Mouse (Mus musculus): ENCODE results near the gene Pgm1.

Pgm1 gene

GRCm38 (mm10) chr4:99929149-99929612 lies at the start of gene Pgm1:
Gene Pgm1 (plus strand): TSS chr4:99929414.
- DNase-seq: peak; percentile 86 to 91

DNA sequence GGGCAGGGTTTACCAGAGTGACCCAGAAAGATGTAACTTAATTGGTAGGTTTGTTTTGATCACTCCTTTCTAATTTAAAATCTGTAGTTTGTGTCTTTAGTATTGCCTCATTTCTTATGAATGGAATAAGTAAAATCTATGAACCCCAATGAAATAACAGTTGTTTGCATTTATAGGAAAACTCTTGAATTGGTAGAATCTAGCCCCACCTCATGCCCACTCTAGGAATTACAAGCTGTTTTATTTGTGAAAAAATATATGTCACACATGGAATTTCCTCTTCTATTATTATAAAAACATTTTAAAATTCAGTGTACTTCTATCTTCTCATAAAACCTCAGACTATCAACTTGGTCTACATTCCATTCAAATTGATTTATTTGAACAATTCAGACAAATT lies 47.3 kb upstream of the Pgm1 start:
- no peak for DNase-seq

DNA sequence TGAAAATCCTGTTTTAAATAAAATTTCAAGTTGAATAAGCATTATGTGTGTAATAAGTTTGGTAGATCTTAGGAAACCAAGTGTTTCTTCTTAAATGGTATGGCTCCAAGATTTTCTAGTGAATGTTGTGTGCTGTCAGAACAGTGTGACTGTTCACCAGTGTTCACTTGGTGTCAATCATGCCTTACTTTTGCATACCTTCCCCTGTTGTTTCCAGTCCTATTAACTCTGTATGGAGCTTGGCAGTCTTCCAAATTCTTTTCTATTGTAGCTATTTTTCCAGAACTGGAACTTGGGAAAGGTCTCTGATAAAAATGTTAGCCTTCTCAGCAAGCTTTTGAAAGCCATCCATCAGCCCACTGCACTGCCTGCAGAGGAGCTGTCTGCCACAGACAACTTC lies 46.8 kb upstream of the Pgm1 start:
- DNase-seq: no peak

GRCm38 (mm10) chr4:99913894-99914451 lies 15.2 kb upstream of the Pgm1 start:
- no peak for DNase-seq

DNA sequence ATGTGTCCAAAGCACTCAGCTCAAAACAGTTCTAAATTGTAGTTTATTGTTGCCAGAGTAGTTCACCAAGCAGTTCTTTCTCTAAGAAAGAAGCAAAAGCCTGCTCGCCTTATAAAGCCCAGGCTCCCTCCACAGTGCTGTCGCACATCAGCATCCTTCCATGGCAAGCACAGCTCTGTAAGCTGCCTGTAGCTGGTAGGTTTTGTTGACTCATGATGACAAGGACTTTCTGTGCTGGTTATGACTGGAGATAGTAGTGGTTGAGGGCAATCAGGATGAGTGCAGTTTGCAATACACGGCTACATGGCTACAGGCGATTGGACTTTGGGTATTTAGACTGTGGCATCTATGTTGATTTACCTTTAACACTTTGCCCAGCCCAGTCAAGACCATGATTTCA lies 2.8 kb upstream of the Pgm1 start:
- no peak for DNase-seq

DNA sequence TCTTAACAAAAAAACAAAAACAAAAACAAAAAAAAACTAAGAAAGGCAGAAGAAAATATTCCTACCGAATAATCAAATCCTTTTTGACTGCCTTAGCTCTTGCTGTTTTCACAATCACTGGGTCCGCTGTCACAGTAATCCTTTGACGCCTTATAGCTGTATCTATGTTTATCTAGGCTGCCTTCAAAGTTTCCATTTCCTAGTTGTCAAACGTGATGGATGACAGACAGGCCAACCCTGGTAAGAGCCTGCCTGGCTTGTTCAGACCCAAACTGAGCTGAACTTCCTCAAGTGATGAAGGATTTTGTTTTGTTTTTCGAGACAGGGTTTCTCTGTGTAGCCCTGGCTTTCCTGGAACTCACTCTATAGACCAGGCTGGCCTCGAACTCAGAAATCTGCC lies 693 bp upstream of the Pgm1 start:
- DNase-seq: no peak

DNA sequence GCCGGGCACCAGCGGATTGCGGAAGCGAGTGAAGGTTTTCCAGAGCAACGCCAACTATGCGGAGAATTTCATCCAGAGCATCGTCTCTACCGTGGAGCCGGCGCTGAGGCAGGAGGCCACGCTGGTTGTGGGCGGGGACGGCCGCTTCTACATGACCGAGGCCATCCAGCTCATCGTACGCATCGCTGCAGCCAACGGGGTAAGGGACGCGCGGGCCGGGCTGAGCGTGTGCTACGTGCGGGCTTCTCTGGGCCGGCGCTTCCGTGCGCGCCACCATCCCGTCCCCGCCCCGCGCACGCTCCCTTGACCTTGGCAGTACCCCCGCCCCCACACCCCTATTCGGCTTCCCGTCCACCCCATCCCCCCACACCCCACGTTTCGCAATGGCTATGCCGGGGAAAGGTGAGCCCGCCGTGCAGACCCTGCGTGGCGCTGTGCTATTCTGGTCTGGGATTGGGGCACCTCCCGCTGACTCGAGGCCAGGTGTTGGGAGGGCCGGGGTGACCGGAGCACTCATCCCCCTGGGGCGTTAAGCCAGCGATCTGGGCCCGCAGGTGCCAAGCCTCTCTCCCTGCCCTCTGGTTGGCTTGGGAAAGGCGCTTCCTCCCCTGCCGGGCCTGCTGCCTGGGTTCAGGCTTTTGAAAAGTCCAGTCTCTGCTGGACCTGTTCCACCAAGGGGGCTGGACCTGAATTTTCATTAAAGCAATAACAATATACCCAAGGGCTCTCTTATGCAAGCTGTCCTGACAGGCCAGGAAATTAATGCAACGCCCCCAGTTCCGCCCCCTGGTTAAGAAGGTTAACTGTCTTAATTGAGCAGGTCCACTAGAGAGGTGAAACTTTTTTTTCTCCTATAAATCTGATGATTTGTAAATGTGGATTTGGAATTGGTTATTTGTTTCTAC lies 651 bp downstream of the Pgm1 start, which contains the start of gene Itgb3bp:
TSS of gene Itgb3bp (minus strand) at position 201 of the 905 bp plus-strand sequence.
- DNase-seq: peak; percentile 74 to 86

DNA sequence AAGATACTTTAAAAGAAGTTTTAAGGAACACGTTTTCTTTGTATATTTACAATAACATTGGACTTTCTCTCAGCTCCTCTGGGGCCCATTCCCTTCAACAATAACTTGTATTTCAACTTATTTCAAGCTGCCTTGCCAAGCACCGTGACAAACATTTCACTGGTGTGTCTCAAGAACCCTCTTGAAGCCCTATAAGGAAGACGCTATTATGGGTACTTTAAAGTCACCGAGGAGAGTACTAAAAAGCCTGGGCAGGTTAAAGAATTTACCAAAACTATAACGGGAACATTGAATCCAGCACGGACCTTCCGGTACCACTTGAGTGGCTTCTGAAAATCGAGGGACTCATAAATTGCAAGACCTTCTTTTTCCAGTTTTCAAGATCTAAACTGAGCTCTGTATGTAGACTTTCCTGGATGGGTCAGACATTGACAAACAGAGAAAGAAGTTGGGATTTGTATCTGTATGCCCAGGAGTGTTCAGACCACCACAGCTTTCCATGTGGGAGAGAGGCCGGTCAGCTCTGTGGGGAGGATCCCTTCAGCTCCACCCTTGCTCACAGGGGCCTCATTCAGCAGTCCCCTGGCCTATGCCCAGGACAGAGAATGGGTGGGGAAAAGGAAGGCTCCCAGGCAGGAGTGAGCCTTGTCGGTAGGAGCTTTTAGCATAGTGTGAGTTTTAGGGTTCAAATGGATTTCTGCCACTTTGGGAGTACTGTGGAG lies 1.5 kb downstream of the Pgm1 start:
- no peak for DNase-seq

DNA sequence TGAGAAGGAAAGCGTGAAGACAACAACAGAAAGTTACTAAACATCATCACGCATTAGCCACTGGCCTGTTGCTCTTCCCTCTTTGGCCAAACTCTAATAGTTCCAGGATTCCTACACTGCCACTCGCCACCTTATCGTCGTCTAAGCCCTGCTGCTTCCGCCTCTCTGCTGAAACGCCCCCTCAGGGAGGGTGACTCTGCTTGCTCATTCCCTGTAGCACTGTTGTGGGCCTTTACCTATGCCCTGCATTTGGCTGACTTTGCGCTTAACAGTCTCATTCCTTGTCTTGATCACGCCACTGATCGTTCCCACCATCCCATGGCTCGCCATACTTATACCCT lies 2.0 kb downstream of the Pgm1 start:
- DNase-seq: no peak

DNA sequence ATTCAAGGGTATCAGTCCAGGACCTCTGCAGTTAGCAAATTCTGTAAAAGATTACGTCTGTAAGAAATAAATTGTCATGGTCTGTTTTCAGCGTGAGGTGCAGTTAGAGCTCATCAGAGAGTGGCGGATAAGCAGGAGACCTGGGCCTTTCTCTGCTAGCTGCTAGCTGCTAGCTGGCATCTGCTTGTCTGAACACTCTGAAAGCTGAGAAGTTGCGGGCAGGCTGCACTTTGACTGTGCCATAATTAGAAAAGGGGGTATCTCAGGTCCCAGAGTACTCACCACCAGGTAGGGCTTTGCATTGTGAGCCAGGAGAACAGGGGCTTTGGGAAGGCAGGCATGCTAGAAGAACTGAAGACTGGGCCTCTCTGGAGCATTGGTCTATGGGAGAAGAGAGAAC lies 2.6 kb downstream of the Pgm1 start:
- no peak for DNase-seq

DNA sequence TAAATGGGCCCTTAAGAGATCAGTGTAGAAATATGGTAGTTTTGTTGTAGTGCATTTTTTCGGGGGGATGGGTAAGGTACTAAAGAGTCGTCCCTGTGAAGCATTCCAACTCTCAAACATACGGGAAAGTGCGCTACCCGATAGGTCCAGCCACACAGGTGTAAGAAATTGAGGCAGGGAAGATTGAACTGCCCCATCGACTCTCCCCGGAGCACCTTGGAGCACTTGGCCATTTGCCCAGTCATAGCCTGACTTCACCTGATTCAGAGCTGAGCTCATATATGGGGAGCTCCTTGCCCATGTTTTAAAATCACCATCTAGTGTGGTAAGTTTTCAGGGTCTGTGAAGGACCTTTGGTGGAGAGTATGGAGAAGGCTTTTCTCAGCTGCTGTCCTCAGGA lies 5.6 kb downstream of the Pgm1 start:
- DNase-seq: peak in 1 of 2 experiments; percentile 20

GRCm38 (mm10) chr4:99936278-99936677 lies 7.1 kb downstream of the Pgm1 start:
- DNase-seq: no peak

DNA sequence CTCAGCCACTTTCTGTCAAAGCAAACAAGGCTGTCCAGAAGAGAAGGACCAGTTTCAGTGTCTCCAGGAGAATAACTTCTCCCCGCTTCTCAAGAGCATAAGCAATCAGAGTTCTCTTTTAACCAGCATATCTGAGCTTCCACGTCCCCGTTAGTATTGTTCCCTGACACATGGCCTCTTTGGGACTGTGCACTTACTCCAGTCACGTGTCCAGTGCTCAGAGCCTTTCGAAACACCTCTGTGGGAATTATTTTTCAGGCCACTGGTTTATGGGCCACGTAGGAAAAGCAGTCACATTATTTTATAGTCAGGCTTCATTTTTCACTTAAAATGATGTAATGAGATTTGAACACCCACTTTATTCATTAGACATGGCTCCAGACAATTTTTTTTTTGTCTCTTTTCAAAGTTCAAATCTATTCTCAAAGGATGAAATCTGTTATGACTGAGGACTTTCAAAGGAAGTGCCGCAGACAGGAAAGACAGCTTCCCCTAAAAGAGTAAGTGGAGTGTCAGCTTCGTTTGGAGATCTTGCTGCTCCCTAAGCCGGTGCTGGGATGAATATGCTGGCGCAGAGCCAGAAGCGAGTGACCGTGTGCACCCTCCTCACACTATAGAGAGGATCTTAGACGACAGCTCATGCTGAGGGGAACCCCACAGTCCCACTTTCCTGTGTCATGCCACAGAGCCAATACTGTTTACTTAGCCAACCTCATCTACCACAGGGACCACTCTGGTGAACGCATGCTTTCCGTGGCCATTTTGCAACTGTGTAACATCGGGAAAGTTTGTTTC lies 10.7 kb downstream of the Pgm1 start:
- peak in 1 of 2 experiments; percentile 20 for DNase-seq

DNA sequence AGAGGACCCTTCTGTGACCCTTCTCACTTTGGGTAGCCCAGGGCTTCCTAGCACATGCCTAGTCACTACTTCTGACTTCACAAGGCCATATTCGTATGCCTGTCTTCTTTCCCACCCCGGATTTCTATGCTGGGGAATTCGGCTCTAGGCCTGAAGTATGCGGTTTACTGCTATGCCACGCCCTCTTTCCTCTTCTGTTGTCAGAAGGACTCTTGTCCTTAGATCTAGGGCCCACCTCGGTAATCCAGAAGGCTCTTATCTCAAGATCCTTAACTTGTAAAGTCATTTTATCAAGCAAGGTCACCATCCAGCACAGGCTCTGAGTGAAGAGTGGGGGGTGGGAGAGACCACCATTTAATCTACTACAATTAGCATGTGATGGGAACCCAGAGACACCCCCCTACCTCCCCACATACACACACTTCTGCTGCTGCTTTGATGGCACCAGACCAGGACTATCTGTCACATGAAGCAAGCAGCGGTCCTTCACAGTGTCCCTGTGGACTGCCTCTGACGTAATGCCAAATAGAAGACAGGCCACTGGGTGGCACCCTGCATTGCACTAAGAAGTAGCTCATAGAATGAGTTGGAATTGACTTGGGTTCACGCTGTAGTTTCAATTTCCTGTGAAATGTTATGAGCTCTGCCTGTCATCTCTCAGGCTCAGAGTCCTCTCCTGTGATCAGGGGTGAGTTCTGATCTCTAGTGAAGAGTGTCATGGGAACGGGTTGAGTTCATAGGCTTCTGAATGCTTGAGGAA lies 12.6 kb downstream of the Pgm1 start:
- peak; percentile 48 to 60 for DNase-seq

GRCm38 (mm10) chr4:99944606-99945005 lies 15.4 kb downstream of the Pgm1 start:
- no peak for DNase-seq

- DNase-seq: no peak
Measured at GRCm38 (mm10) chr4:99945011-99945410, 15.8 kb downstream of the Pgm1 start.

DNA sequence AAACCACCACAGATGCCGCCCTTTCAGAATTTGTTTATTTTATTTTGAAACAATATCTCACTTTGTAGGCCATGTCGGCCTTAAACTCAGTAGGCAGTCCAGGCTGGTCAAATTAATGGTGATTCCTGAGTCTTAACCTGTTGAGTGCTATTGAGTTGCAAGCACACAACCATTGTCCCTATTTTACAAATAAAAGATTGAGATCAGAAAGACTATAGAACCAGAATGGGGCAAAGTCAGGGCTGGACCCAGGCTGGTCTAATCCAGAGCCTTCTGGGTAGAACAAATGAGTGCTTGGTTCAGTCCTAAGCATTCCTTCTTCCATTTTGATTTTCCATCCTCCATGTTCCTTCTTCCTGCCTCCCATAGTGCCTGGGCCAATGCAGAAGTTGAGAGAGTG lies 17.3 kb downstream of the Pgm1 start:
- no peak for DNase-seq

DNA sequence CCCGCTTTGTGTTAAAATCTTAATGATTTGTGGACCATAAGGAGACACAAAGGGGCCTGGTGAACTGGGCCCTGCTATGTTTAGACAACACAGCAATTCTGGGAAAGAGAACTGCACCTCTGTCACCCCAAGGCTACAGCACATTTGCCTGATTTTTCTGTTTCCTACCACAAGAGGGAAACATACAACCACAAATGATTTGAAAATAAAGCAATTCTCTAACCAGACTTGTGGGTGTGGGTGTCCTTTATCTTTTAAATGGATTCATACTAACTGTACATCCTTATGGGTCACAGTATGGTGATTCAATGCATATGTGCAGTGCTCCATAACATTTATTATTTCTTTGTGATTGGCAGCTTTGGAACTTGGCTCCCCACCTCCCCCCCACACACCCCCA lies 18.0 kb downstream of the Pgm1 start:
- no peak for DNase-seq

- no peak for DNase-seq
Measured at GRCm38 (mm10) chr4:99947896-99948295, 18.7 kb downstream of the Pgm1 start.

DNA sequence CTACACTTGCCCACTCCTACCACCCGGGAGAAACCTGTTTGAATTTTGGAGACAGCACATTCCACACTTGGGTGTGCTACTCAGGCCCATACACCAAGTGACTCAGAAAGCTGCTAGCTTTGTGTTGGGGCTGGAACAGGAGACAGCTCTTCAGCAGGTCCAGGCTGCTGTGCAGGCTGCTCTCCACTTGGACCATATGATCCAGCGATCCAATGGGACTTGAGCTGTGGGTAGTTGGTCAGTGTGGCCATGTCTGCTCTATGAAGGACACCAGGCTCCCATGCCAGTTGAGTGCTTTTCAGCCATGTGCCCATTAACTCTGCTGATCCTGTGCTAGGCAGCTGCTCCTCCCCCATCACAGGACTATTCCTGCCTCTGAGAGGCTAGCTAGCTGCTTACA lies 24.7 kb downstream of the Pgm1 start:
- DNase-seq: no peak

- no peak for DNase-seq
Measured at GRCm38 (mm10) chr4:99955396-99955795, 26.2 kb downstream of the Pgm1 start.

DNA sequence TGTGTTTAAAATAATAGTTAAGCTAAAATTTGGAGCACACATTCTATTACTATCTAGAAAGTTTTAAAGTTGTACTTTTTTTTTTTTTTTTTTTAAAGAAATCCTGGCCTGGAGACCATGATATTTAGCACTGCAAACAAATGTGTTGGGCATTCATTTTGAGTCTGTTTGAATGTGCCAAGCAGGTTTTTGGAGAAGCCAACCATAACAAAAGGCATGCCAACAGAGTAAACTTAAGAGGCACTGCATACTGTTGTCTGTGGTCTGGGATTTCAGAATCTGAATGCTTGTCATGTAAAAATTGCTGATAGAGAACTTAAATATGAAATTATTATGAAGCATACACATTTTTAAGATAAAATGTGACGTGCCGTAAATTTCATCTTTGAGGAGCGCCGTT lies 28.0 kb downstream of the Pgm1 start:
- DNase-seq: no peak

All from lung, postnatal 4 days (tissue).